Mouse (Mus musculus) MEL (cell line): ENCODE data around the gene Per1. TPM values are rescaled to one million over a fixed set of nuclear protein-coding genes. Genes with fewer than 3 reads are reported as not detected.

ENCODE experiments used
- DNase-seq: peaks from one replicate; pipeline ENCODE4 v3.0.0; 2011; ENCODE audit warnings: low read depth, low spot score
- H3K27ac ChIP-seq: 2 replicates; pipeline ENCODE4 v1.5.1; 2012; ENCODE audit warnings: low read depth, mild to moderate bottlenecking, control low read depth, low read length, moderate library complexity; ENCODE audit not compliant: control insufficient read depth
- H3K27me3 ChIP-seq, 2 experiments: fragments of 150-350 bp in 1 of 2; sonication (generic) in 1 of 2; 2 replicates each; pipeline ENCODE4 v1.6.1; 2012; ENCODE audit warnings: low read length in 2 of 2, mild to moderate bottlenecking in 2 of 2, improper control_type of control experiment in 1 of 2, moderate library complexity in 1 of 2; ENCODE audit not compliant: insufficient read depth in 2 of 2, control insufficient read depth in 1 of 2
- H3K36me3 ChIP-seq, 2 experiments: 2 replicates each; pipeline ENCODE4 v1.6.1; 2012 to 2014; ENCODE audit warnings: low read length in 2 of 2, improper control_type of control experiment in 1 of 2, inconsistent platforms in 1 of 2, mild to moderate bottlenecking in 1 of 2; ENCODE audit not compliant: insufficient read depth in 2 of 2, control insufficient read depth in 1 of 2
- H3K4me1 ChIP-seq, 2 experiments: fragments of 150-350 bp in 1 of 2; sonication (generic) in 1 of 2; 2 replicates each; pipeline ENCODE4 v1.6.1; 2012; ENCODE audit warnings: low read length in 2 of 2, improper control_type of control experiment in 1 of 2, mild to moderate bottlenecking in 1 of 2; ENCODE audit not compliant: insufficient read depth in 2 of 2, control insufficient read depth in 1 of 2
- H3K4me3 ChIP-seq, 2 experiments: fragments of 150-350 bp in 1 of 2; sonication (generic) in 1 of 2; 2 replicates each; pipeline ENCODE4 v1.5.1; 2012; ENCODE audit warnings: low read depth in 2 of 2, low read length in 2 of 2, mild to moderate bottlenecking in 2 of 2, moderate library complexity in 2 of 2, control low read depth in 1 of 2, improper control_type of control experiment in 1 of 2; ENCODE audit not compliant: control insufficient read depth in 1 of 2, insufficient read depth in 1 of 2
- H3K79me2 ChIP-seq: 2 replicates; pipeline ENCODE4 v1.6.1; 2012; ENCODE audit warnings: mild to moderate bottlenecking, low read length, moderate library complexity; ENCODE audit not compliant: control insufficient read depth, poor library complexity, insufficient read depth
- H3K9ac ChIP-seq: 2 replicates; pipeline ENCODE4 v1.6.1; 2012; ENCODE audit warnings: low read depth, mild to moderate bottlenecking, control low read depth, low read length, moderate library complexity; ENCODE audit not compliant: control insufficient read depth, poor library complexity, severe bottlenecking
- H3K9me3 ChIP-seq: fragments of 150-350 bp; sonication (generic); replicated peaks from 2 replicates; pipeline ENCODE4 v1.6.1; 2012; ENCODE audit warnings: mild to moderate bottlenecking, low read length, improper control_type of control experiment, moderate library complexity; ENCODE audit not compliant: insufficient read depth
- CHD2 ChIP-seq: IDR thresholded peaks from 2 replicates; pipeline ENCODE4 v1.6.1; 2011; ENCODE audit warnings: low read length, improper control_type of control experiment
- CTCF ChIP-seq, 3 experiments: IDR thresholded peaks in 2 of 3; conservative IDR thresholded peaks in 1 of 3; 2 replicates each; pipeline ENCODE4 v1.5.1; 2011 to 2012; ENCODE audit warnings: low read length in 3 of 3, low read depth in 2 of 3, mild to moderate bottlenecking in 2 of 3, improper control_type of control experiment in 1 of 3, inconsistent platforms in 1 of 3, mixed read lengths in 1 of 3, moderate library complexity in 1 of 3; ENCODE audit not compliant: control insufficient read depth in 1 of 3, insufficient read depth in 1 of 3, poor library complexity in 1 of 3, severe bottlenecking in 1 of 3
- ELF1 ChIP-seq: IDR thresholded peaks from 2 replicates; pipeline ENCODE4 v1.6.1; 2014; ENCODE audit warnings: low read depth, mild to moderate bottlenecking, inconsistent platforms, low read length, improper control_type of control experiment, moderate library complexity
- ETS1 ChIP-seq: IDR thresholded peaks from 2 replicates; pipeline ENCODE4 v1.6.1; 2012; ENCODE audit warnings: low read depth, mild to moderate bottlenecking, inconsistent platforms, low read length, improper control_type of control experiment, moderate library complexity
- GABPA ChIP-seq: IDR thresholded peaks from 2 replicates; pipeline ENCODE4 v1.6.1; 2012; ENCODE audit warnings: low read depth, mild to moderate bottlenecking, inconsistent platforms, low read length, improper control_type of control experiment, moderate library complexity
- GATA1 ChIP-seq: IDR thresholded peaks from 2 replicates; pipeline ENCODE4 v1.6.1; 2011; ENCODE audit warnings: low read depth, low read length, improper control_type of control experiment
- HCFC1 ChIP-seq: IDR thresholded peaks from 2 replicates; pipeline ENCODE4 v1.6.1; 2012; ENCODE audit warnings: low read depth, mild to moderate bottlenecking, inconsistent platforms, low read length, improper control_type of control experiment, moderate library complexity
- JUND ChIP-seq: IDR thresholded peaks from 2 replicates; pipeline ENCODE4 v1.6.1; 2011; ENCODE audit warnings: low read depth, mild to moderate bottlenecking, improper control_type of control experiment, low read length
- MAX ChIP-seq: IDR thresholded peaks from 2 replicates; pipeline ENCODE4 v1.6.1; 2011; ENCODE audit warnings: low read length, improper control_type of control experiment
- MAZ ChIP-seq: IDR thresholded peaks from 2 replicates; pipeline ENCODE4 v1.6.1; 2012; ENCODE audit warnings: low read depth, mild to moderate bottlenecking, inconsistent platforms, low read length, improper control_type of control experiment
- MEF2A ChIP-seq: IDR thresholded peaks from 2 replicates; pipeline ENCODE4 v1.6.1; 2014; ENCODE audit warnings: low read depth, mild to moderate bottlenecking, inconsistent platforms, low read length, improper control_type of control experiment; ENCODE audit not compliant: poor library complexity, insufficient replicate concordance, severe bottlenecking; ENCODE audit errors: extremely low read depth
- MXI1 ChIP-seq: IDR thresholded peaks from 2 replicates; pipeline ENCODE4 v1.6.1; 2011; ENCODE audit warnings: mild to moderate bottlenecking, low read depth, low read length, improper control_type of control experiment
- MYB ChIP-seq: IDR thresholded peaks from 2 replicates; pipeline ENCODE4 v1.6.1; 2011; ENCODE audit warnings: mild to moderate bottlenecking, low read depth, low read length, improper control_type of control experiment
- NELFE ChIP-seq: IDR thresholded peaks from 2 replicates; pipeline ENCODE4 v1.6.1; 2011; ENCODE audit warnings: low read depth, low read length, improper control_type of control experiment
- POLR2AphosphoS2 ChIP-seq: IDR thresholded peaks from 2 replicates; pipeline ENCODE4 v1.6.1; 2011; ENCODE audit warnings: low read length, improper control_type of control experiment
- POLR2AphosphoS5 ChIP-seq: IDR thresholded peaks from 2 replicates; pipeline ENCODE4 v1.6.1; 2012; ENCODE audit warnings: low read depth, borderline replicate concordance, mild to moderate bottlenecking, inconsistent platforms, low read length, moderate library complexity, mixed read lengths
- RAD21 ChIP-seq: IDR thresholded peaks from 2 replicates; pipeline ENCODE4 v1.6.1; 2011; ENCODE audit warnings: mild to moderate bottlenecking, low read depth, low read length, improper control_type of control experiment
- RCOR1 ChIP-seq: IDR thresholded peaks from 2 replicates; pipeline ENCODE4 v1.6.1; 2012; ENCODE audit warnings: low read depth, mild to moderate bottlenecking, inconsistent platforms, low read length, improper control_type of control experiment
- SIN3A ChIP-seq: IDR thresholded peaks from 2 replicates; pipeline ENCODE4 v1.6.1; 2012; ENCODE audit warnings: low read length, improper control_type of control experiment, inconsistent platforms
- SMC3 ChIP-seq: IDR thresholded peaks from 2 replicates; pipeline ENCODE4 v1.6.1; 2011; ENCODE audit warnings: low read depth, low read length, improper control_type of control experiment
- TAL1 ChIP-seq: IDR thresholded peaks from 2 replicates; pipeline ENCODE4 v1.6.1; 2012; ENCODE audit warnings: mild to moderate bottlenecking, inconsistent platforms, low read length, moderate library complexity, mixed read lengths
- TBP ChIP-seq: IDR thresholded peaks from 2 replicates; pipeline ENCODE4 v1.8.0; 2011; ENCODE audit warnings: low read depth, low read length, improper control_type of control experiment
- TCF12 ChIP-seq: IDR thresholded peaks from 2 replicates; pipeline ENCODE4 v1.6.1; 2014; ENCODE audit warnings: low read depth, mild to moderate bottlenecking, inconsistent platforms, low read length, improper control_type of control experiment, moderate library complexity
- UBTF ChIP-seq: IDR thresholded peaks from 2 replicates; pipeline ENCODE4 v1.6.1; 2012; ENCODE audit warnings: low read depth, mild to moderate bottlenecking, inconsistent platforms, low read length, improper control_type of control experiment, moderate library complexity, borderline replicate concordance; ENCODE audit not compliant: insufficient read depth
- USF1 ChIP-seq: IDR thresholded peaks from 2 replicates; pipeline ENCODE4 v1.6.1; 2014; ENCODE audit warnings: low read depth, mild to moderate bottlenecking, inconsistent platforms, low read length, improper control_type of control experiment, moderate library complexity
- USF2 ChIP-seq, 2 experiments: IDR thresholded peaks; 2 replicates each; pipeline ENCODE4 v1.6.1; 2011 to 2012; ENCODE audit warnings: improper control_type of control experiment in 2 of 2, low read length in 2 of 2, borderline replicate concordance in 1 of 2, inconsistent platforms in 1 of 2, low read depth in 1 of 2, mild to moderate bottlenecking in 1 of 2; ENCODE audit not compliant: insufficient read depth in 1 of 2
- ZMIZ1 ChIP-seq: IDR thresholded peaks from 2 replicates; pipeline ENCODE4 v1.6.1; 2012; ENCODE audit warnings: low read depth, mild to moderate bottlenecking, inconsistent platforms, low read length, improper control_type of control experiment, moderate library complexity
- ZNF384 ChIP-seq: IDR thresholded peaks from 2 replicates; pipeline ENCODE4 v1.6.1; 2012; ENCODE audit warnings: low read depth, mild to moderate bottlenecking, inconsistent platforms, low read length, improper control_type of control experiment
- polyA plus RNA-seq, 2 experiments: library from polyadenylated mRNA; stranded (reverse) in 1 of 2; unstranded in 1 of 2; fragments of >175 nt in 1 of 2; fragments of >200 nt in 1 of 2; gene quantifications; 2 replicates each; pipeline versions ENCODE4 v1.2.1 to v1.2.4; 2012; ENCODE audit warnings: low replicate concordance in 2 of 2, low read depth in 1 of 2; ENCODE audit not compliant: insufficient read length in 2 of 2, insufficient read depth in 1 of 2, missing spikeins in 1 of 2
- total RNA-seq: library from RNA; depleted of rRNA; stranded (reverse); fragments of 300-350 nt; gene quantifications from 2 replicates; pipeline ENCODE4 v1.2.3, GENCODE M21; 2012

Per1 gene
- total and polyA plus RNA-seq, 3 experiments = 4.5 to 34.9 TPM; not detected in 1

DNA sequence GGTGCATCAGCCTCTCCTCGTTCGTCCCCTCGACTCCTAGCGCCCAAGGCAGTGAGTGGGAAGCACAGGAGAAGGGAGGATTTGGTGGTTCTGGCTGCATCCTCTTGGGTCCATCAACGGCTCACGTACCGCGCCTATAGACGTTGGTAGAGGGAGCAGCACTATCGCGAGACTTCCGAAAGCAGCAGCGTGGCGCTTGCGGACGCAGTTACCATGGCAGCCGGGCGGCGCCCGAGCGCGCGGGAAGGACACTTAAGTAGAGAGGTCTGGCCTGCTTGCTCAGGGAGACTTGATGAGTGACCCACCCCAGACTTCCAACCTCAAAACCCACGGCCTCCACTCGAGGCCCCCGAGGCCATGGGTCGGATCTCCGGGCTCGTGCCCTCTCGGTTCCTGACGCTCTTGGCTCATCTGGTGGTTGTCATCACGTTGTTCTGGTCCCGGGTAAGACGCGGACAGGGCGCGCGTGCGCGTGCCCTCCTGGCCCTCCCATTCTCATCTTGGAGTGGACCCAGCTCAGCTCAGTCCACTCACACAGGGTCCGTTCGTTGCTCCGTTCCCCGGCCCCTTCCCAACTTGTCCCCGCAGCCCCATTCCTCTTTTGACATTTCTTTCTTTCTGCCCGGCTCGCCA lies 24.3 kb upstream of the Per1 start, which contains the start of gene Tmem107 (continued):
- TF ChIP-seq ZMIZ1 = peak; percentile 47; the same call in 1 of the 2 replicates
- TF ChIP-seq GATA1 = no peak
- TF ChIP-seq TBP = peak; percentile 85
- no peak for TF ChIP-seq GABPA
- TF ChIP-seq CTCF (IDR thresholded peaks at IDR 0.05 in 2 of 3, conservative IDR thresholded peaks at IDR 0.05 in 1 of 3; ENCODE audit: control insufficient read depth in 1 of 3, insufficient read depth in 1 of 3, low read depth in 2 of 3, low read length in 3 of 3, poor library complexity in 1 of 3, severe bottlenecking in 1 of 3) = no peak
- TF ChIP-seq UBTF = no peak
- TF ChIP-seq RAD21 = no peak
- TF ChIP-seq ZNF384 = no peak
- no peak for TF ChIP-seq MAZ
- TF ChIP-seq POLR2AphosphoS5 = no peak
- peak; percentile 98 for TF ChIP-seq SIN3A
- peak; percentile 95 for TF ChIP-seq MXI1
- no peak for TF ChIP-seq RCOR1
- TF ChIP-seq HCFC1 = peak; percentile 68
- TF ChIP-seq TAL1 = no peak
- peak; percentile 81 for TF ChIP-seq NELFE
- TF ChIP-seq POLR2AphosphoS2 = peak; percentile 82; the same call in 1 of the 2 replicates
- no peak for TF ChIP-seq JUND
- TF ChIP-seq CHD2 = peak; percentile 95
- no peak for TF ChIP-seq USF1
- peak; percentile 26; the same call in 1 of the 2 replicates for TF ChIP-seq ETS1
- no peak; the same call in 1 of the 2 replicates for TF ChIP-seq TCF12
- no peak for TF ChIP-seq SMC3

DNA sequence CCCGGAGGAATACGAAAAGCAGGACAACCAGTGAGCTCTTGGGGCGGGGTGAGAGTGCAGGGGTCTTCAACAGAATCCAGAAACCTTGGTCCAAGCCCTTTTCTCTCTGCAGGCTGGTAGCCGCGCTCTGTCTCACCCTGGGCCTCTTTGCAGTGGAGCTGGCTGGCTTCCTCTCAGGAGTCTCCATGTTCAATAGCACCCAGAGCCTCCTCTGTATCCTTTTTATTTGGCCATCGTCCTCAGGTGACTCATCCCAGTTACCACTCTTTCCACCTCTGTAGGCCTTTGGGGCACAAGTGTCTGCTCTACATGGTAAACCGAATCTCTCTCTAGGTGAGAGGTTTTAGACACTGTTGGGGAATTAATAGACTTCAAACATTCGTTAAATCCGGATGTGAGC lies 23.8 kb upstream of the Per1 start:
- peak overlapping the region; percentile 49 to 75 for H3K4me3 ChIP-seq
- no peaks in the 10 kb centered on the region for H3K27me3 ChIP-seq
- peaks cover 5% of the 10 kb centered on the region; the same call in 1 of the 2 replicates for H3K79me2 ChIP-seq
- no peaks in the 10 kb centered on the region for H3K9me3 ChIP-seq
- H3K36me3 ChIP-seq = peaks cover 0 to 2% of the 10 kb centered on the region in 2 experiments; a peak in 1 of 4 replicates
- H3K9ac ChIP-seq = peak overlapping the region; percentile 77
- TF ChIP-seq CHD2 = no peak
- TF ChIP-seq MEF2A = no peak
- no peak for TF ChIP-seq POLR2AphosphoS5
- TF ChIP-seq MAX = no peak
- no peak for TF ChIP-seq ELF1
- no peak for TF ChIP-seq SIN3A
- no peak for TF ChIP-seq POLR2AphosphoS2
- TF ChIP-seq USF2 (IDR thresholded peaks at IDR 0.05; ENCODE audit: borderline replicate concordance in 1 of 2, insufficient read depth in 1 of 2, low read depth in 1 of 2, low read length in 2 of 2) = no peak
- TF ChIP-seq UBTF = no peak
- no peak for TF ChIP-seq GATA1
- TF ChIP-seq MYB = no peak
- no peak for TF ChIP-seq ZNF384
- TF ChIP-seq, all 39 proteins: peak for 0
- Histone ChIP-seq H3K4me1 (peaks cover 0 to 2% of the 10 kb centered on the region in 2 experiments; a peak in 1 of 4 replicates), H3K27ac (peak overlapping the region; percentile 56)
- DNase-seq = no peak
